Mouse (Mus musculus) cortical plate, adult 2 months (tissue): Measurements from ENCODE around the gene Ppip5k1.

Source experiments
- CTCF ChIP-seq: fragments of 200-500 bp; IDR thresholded peaks from 2 replicates; pipeline ENCODE4 v1.5.1; 2011; ENCODE audit warnings: mild to moderate bottlenecking, control low read depth, low read length; ENCODE audit not compliant: insufficient read depth; ENCODE audit errors: extremely low read depth
- POLR2A ChIP-seq: fragments of 200-500 bp; IDR thresholded peaks from 2 replicates; pipeline ENCODE4 v1.6.1; 2011; ENCODE audit warnings: mild to moderate bottlenecking, low read length, control low read depth; ENCODE audit not compliant: insufficient read depth; ENCODE audit errors: extremely low read depth

DNA sequence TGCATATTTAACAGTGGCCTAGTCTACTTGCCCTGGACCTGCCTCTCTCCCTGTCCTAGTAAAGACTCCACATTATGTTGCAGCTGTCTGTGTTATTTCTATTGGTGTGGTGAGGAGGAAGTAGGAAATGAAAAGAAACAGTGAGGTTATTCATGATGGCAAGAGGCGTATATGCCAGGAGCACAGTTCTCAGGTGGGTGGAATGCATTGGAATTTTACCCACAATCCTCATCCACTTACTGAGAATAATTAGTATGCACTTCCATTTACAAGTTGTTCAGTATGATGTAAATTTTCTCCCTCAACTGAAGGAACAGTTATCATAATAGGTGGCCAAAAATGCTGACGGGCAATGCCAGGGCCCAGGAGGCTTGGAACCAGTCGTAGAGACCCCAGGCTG lies 8.5 kb upstream of the Ppip5k1 start:
- no peak for TF ChIP-seq CTCF
- TF ChIP-seq POLR2A = no peak
